Mouse (Mus musculus) cerebellum, postnatal 10 days (tissue): Measurements from ENCODE around the gene Znrf1.

Experiments used
- DNase-seq, 2 experiments: peaks; one replicate each; pipeline ENCODE4 v3.0.0; 2021; ENCODE audit warnings: mixed read lengths in 2 of 2

Znrf1 gene

GRCm38 (mm10) chr8:111535491-111535890 lies 406 bp upstream of the Znrf1 start:
- no peak for DNase-seq

- DNase-seq, result peak; percentile 63 to 75
Observed at GRCm38 (mm10) chr8:111536978-111537764, 1.3 kb downstream of the Znrf1 start.

- DNase-seq, result peak in 1 of 2 experiments; percentile 20
Observed at GRCm38 (mm10) chr8:111537765-111538158, 1.9 kb downstream of the Znrf1 start.

GRCm38 (mm10) chr8:111538194-111538593 lies 2.3 kb downstream of the Znrf1 start:
- peak; percentile 62 to 68 for DNase-seq

- no peak for DNase-seq
Observed at GRCm38 (mm10) chr8:111539422-111540076, 3.7 kb downstream of the Znrf1 start.

GRCm38 (mm10) chr8:111543712-111544380 lies 7.9 kb downstream of the Znrf1 start:
- no peak for DNase-seq

GRCm38 (mm10) chr8:111545406-111546156 lies 9.7 kb downstream of the Znrf1 start:
- no peak for DNase-seq

- DNase-seq, result no peak
Observed at GRCm38 (mm10) chr8:111547144-111547543, 11.2 kb downstream of the Znrf1 start.

- no peak for DNase-seq
Observed at GRCm38 (mm10) chr8:111548201-111548600, 12.3 kb downstream of the Znrf1 start.

GRCm38 (mm10) chr8:111550002-111550870 lies 14.3 kb downstream of the Znrf1 start:
- no peak for DNase-seq

- DNase-seq, result no peak
Observed at GRCm38 (mm10) chr8:111551511-111552130, 15.7 kb downstream of the Znrf1 start.

- DNase-seq, result no peak
Observed at GRCm38 (mm10) chr8:111561824-111562223, 25.9 kb downstream of the Znrf1 start.

- DNase-seq, result no peak
Observed at GRCm38 (mm10) chr8:111562274-111562803, 26.4 kb downstream of the Znrf1 start.

- no peak for DNase-seq
Observed at GRCm38 (mm10) chr8:111563075-111563474, 27.2 kb downstream of the Znrf1 start.

- DNase-seq, result no peak
Observed at GRCm38 (mm10) chr8:111563687-111564086, 27.8 kb downstream of the Znrf1 start.

GRCm38 (mm10) chr8:111564093-111564492 lies 28.2 kb downstream of the Znrf1 start:
- no peak for DNase-seq

GRCm38 (mm10) chr8:111565784-111566191 lies 29.9 kb downstream of the Znrf1 start:
- DNase-seq, result peak; percentile 41 to 51

- no peak for DNase-seq
Observed at GRCm38 (mm10) chr8:111566326-111566725, 30.4 kb downstream of the Znrf1 start.

GRCm38 (mm10) chr8:111567571-111567970 lies 31.7 kb downstream of the Znrf1 start:
- peak; percentile 65 to 70 for DNase-seq

- no peak for DNase-seq
Observed at GRCm38 (mm10) chr8:111568029-111568428, 32.1 kb downstream of the Znrf1 start.

- DNase-seq, result peak in 1 of 2 experiments; percentile 40
Observed at GRCm38 (mm10) chr8:111569926-111570325, 34.0 kb downstream of the Znrf1 start.
